Comparison of ENCODE assay signal across 11 mouse cellular contexts in genomic region chrX:99215931-99216330, GRCm38 (mm10).
A peak's percentile ranks its signal among the peaks of the same experiment; 100 is the strongest.
DNase-seq lines count a peak whose midpoint lies in the region; ATAC-seq and TF ChIP-seq lines count a peak whose summit lies in the region.
"Had no signal": no experiment of that assay in that cellular context is flagged by ENCODE, and none has a peak within 500 bp of the region (broad histone marks: within the 10 kb centered on the region; RNA-seq: fewer than 3 reads in every experiment).

No protein-coding gene starts in this region.

- H3K4me3 ChIP-seq in heart, embryonic 11.5 days (ENCODE audit: low read depth, low read length): no peak overlapping the region
- H3K4me3 ChIP-seq in kidney, postnatal 0 days (replicated peaks; ENCODE audit: low read depth, low read length): no peak overlapping the region
- H3K4me3 ChIP-seq in embryonic facial prominence, embryonic 14.5 days (ENCODE audit: low read depth, low read length): no peak overlapping the region
- H3K4me3 ChIP-seq in lung, postnatal 0 days (ENCODE audit: low read depth, low read length): no peak overlapping the region

- peaks cover 40% of the 10 kb centered on the region for H3K27me3 ChIP-seq in heart, embryonic 11.5 days (ENCODE audit: control insufficient read depth, insufficient read depth, low read length)
- no peaks in the 10 kb centered on the region for H3K27me3 ChIP-seq in kidney, postnatal 0 days (ENCODE audit: insufficient read depth, low read length)
- peaks cover 17% of the 10 kb centered on the region for H3K27me3 ChIP-seq in embryonic facial prominence, embryonic 14.5 days (replicated peaks; ENCODE audit: control insufficient read depth, insufficient read depth, low read length)
- no peaks in the 10 kb centered on the region for H3K27me3 ChIP-seq in lung, postnatal 0 days (replicated peaks; ENCODE audit: insufficient read depth, low read length)

- peak overlapping the region; percentile 59 for H3K4me2 ChIP-seq in heart, embryonic 11.5 days
- H3K4me2 ChIP-seq in kidney, postnatal 0 days (ENCODE audit: low read length): no peak overlapping the region
- H3K4me2 ChIP-seq in embryonic facial prominence, embryonic 14.5 days (ENCODE audit: low read depth, low read length): peak overlapping the region; percentile 66
- peak overlapping the region; percentile 53; the same call in 1 of the 2 replicates for H3K4me2 ChIP-seq in lung, postnatal 0 days (replicated peaks; ENCODE audit: low read depth, low read length)

- ATAC-seq in heart, embryonic 11.5 days (replicated peaks; ENCODE audit: insufficient number of reproducible peaks, low FRiP score, low TSS enrichment): no peak
- 0 out of 2 replicates have a peak, but pooled peaks have one; percentile 9 for ATAC-seq in kidney, postnatal 0 days (replicated peaks; ENCODE audit: low FRiP score, low read depth)
- no peak for ATAC-seq in embryonic facial prominence, embryonic 14.5 days (ENCODE audit: low read depth)
- ATAC-seq in lung, postnatal 0 days: peak; percentile 50
- ATAC-seq: inflammation-experienced regulatory T-cells, adult 6 months had no signal

- WGBS in heart, embryonic 11.5 days (ENCODE audit: insufficient replicate concordance): 60% methylated on average over 5 of the region's 5 CpGs
- WGBS in kidney, postnatal 0 days: 66% methylated on average over 5 of the region's 5 CpGs
- 65% methylated on average over 5 of the region's 5 CpGs for WGBS in embryonic facial prominence, embryonic 14.5 days
- WGBS in lung, postnatal 0 days: 49% methylated on average over 5 of the region's 5 CpGs

- H3K27ac ChIP-seq in heart, embryonic 11.5 days (ENCODE audit: low read depth, low read length): no peak overlapping the region
- H3K27ac ChIP-seq in kidney, postnatal 0 days: 0 out of 2 replicates have a peak overlapping the region, but pooled peaks have one; percentile 72
- peak overlapping the region; percentile 79; the same call in 1 of the 2 replicates for H3K27ac ChIP-seq in embryonic facial prominence, embryonic 14.5 days (replicated peaks; ENCODE audit: low read depth, low read length)
- H3K27ac ChIP-seq in lung, postnatal 0 days (ENCODE audit: low read length): peak overlapping the region; percentile 38

- TF ChIP-seq EP300 in lung, postnatal 0 days (IDR thresholded peaks at IDR 0.05): no peak

- no peak overlapping the region for H3K9ac ChIP-seq in heart, embryonic 11.5 days (ENCODE audit: low read depth, low read length)
- no peak overlapping the region for H3K9ac ChIP-seq in kidney, postnatal 0 days (ENCODE audit: low read depth, low read length)
- peak overlapping the region; percentile 66; the same call in 1 of the 2 replicates for H3K9ac ChIP-seq in embryonic facial prominence, embryonic 14.5 days (ENCODE audit: low read depth, low read length)
- H3K9ac ChIP-seq in lung, postnatal 0 days (replicated peaks; ENCODE audit: low read depth): no peak overlapping the region

- peak; percentile 13; the same call in 1 of the 2 replicates for TF ChIP-seq CTCF in kidney, postnatal 0 days (IDR thresholded peaks at IDR 0.05; ENCODE audit: low read depth)
- TF ChIP-seq CTCF in lung, postnatal 0 days (IDR thresholded peaks at IDR 0.05): peak; percentile 44

- H3K4me1 ChIP-seq in heart, embryonic 11.5 days (ENCODE audit: control insufficient read depth, insufficient read depth, low read length): no peaks in the 10 kb centered on the region
- peaks cover 4% of the 10 kb centered on the region; the same call in 1 of the 2 replicates for H3K4me1 ChIP-seq in kidney, postnatal 0 days (replicated peaks; ENCODE audit: insufficient read depth, low read length)
- H3K4me1 ChIP-seq in embryonic facial prominence, embryonic 14.5 days (ENCODE audit: control insufficient read depth, insufficient read depth, low read length): peaks cover 14% of the 10 kb centered on the region; the same call in 1 of the 2 replicates
- no peaks in the 10 kb centered on the region; the same call in 1 of the 2 replicates for H3K4me1 ChIP-seq in lung, postnatal 0 days (ENCODE audit: insufficient read depth, low read depth, low read length)

- no peaks in the 10 kb centered on the region for H3K36me3 ChIP-seq in heart, embryonic 11.5 days (ENCODE audit: control insufficient read depth, insufficient read depth, low read length)
- H3K36me3 ChIP-seq in kidney, postnatal 0 days (ENCODE audit: insufficient read depth, low read length): no peaks in the 10 kb centered on the region
- H3K36me3 ChIP-seq in embryonic facial prominence, embryonic 14.5 days (ENCODE audit: control insufficient read depth, insufficient read depth, low read length): no peaks in the 10 kb centered on the region
- no peaks in the 10 kb centered on the region for H3K36me3 ChIP-seq in lung, postnatal 0 days (ENCODE audit: insufficient read depth, low read length)

- no peak for DNase-seq in heart, adult 11 months
- DNase-seq in kidney, postnatal 0 days (ENCODE audit: low spot score): no peak
- DNase-seq in kidney, postnatal 14 days: no peak
- no peak for DNase-seq in embryonic facial prominence, embryonic 14.5 days (ENCODE audit: low spot score)
- peak; percentile 63 for DNase-seq in lung, postnatal 0 days (ENCODE audit: low spot score)
- DNase-seq in thymus, postnatal 10 days (ENCODE audit: low spot score in 2 of 2): no peak
- DNase-seq in spleen, adult 18-20 months: no peak
- DNase-seq: adrenal gland, postnatal 36 days; gastrocnemius, postnatal 14 days had no signal

- H3K9me3 ChIP-seq in heart, embryonic 11.5 days (replicated peaks; ENCODE audit: control insufficient read depth, low read length): no peaks in the 10 kb centered on the region
- H3K9me3 ChIP-seq in kidney, postnatal 0 days (replicated peaks; ENCODE audit: low read length): no peaks in the 10 kb centered on the region
- no peaks in the 10 kb centered on the region for H3K9me3 ChIP-seq in embryonic facial prominence, embryonic 14.5 days (ENCODE audit: control insufficient read depth, low read length)
- H3K9me3 ChIP-seq in lung, postnatal 0 days (ENCODE audit: low read length): no peaks in the 10 kb centered on the region

Comparison
In these comparisons a context has a peak if more than half of its experiments do, and no peak if none do; other contexts are left out.
1. ATAC-seq: peak in kidney, postnatal 0 days (single experiment) and lung, postnatal 0 days (single experiment); none in heart, embryonic 11.5 days (single experiment) and embryonic facial prominence, embryonic 14.5 days (single experiment).